Mouse (Mus musculus): ENCODE measurements at regions not wholly inside any gene's neighbourhood (a gene's known extent, or its start where the extent isn't known, plus 50 kb on each side); places are given as distances from the start of the nearest gene placed in this dataset.

- TF ChIP-seq CTCF (IDR thresholded peaks at IDR 0.05; ENCODE audit: low read depth, low read length) (no peak), POLR2A (IDR thresholded peaks at IDR 0.05; ENCODE audit: extremely low read depth, insufficient read depth, low read length) (no peak)
These were observed 74.2 kb upstream of the Magee2 start for GRCm38 (mm10) chrX:104931153-104931706.

Measured in liver, adult 2 months (tissue).